Mouse (Mus musculus) embryonic facial prominence, embryonic 14.5 days (tissue): ENCODE data around the gene Ndufb8. TPM values are rescaled to one million over a fixed set of nuclear protein-coding genes. Genes with fewer than 3 reads are reported as not detected.

Source experiments
- ATAC-seq: fragments of 200-750 bp; cut with Nextera tagmentation; 2 replicates; pipeline ENCODE4 v1.8.0; 2017; ENCODE audit warnings: low read depth, moderate number of reproducible peaks, moderate TSS enrichment
- DNase-seq: peaks from one replicate; pipeline ENCODE4 v3.0.0-alpha.2; 2015; ENCODE audit warnings: low spot score
- H3K27ac ChIP-seq: fragments of 300-500 bp; sonication (generic); replicated peaks from 2 replicates; pipeline ENCODE4 v1.5.1; 2014; ENCODE audit warnings: low read depth, mild to moderate bottlenecking, low read length, moderate library complexity
- H3K27me3 ChIP-seq: fragments of 300-500 bp; sonication (generic); replicated peaks from 2 replicates; pipeline ENCODE4 v1.6.1; 2014; ENCODE audit warnings: low read length; ENCODE audit not compliant: control insufficient read depth, insufficient read depth
- H3K36me3 ChIP-seq: fragments of 300-500 bp; sonication (generic); 2 replicates; pipeline ENCODE4 v1.6.1; 2014; ENCODE audit warnings: low read length, mixed read lengths; ENCODE audit not compliant: control insufficient read depth, insufficient read depth
- H3K4me1 ChIP-seq: fragments of 300-500 bp; sonication (generic); 2 replicates; pipeline ENCODE4 v1.6.1; 2014; ENCODE audit warnings: antibody characterized with exemption, low read length; ENCODE audit not compliant: control insufficient read depth, insufficient read depth
- H3K4me2 ChIP-seq: fragments of 300-500 bp; sonication (generic); 2 replicates; pipeline ENCODE4 v1.6.1; 2014; ENCODE audit warnings: low read depth, mild to moderate bottlenecking, low read length, moderate library complexity, mixed read lengths
- H3K4me3 ChIP-seq: fragments of 300-500 bp; sonication (generic); 2 replicates; pipeline ENCODE4 v1.5.1; 2014; ENCODE audit warnings: low read depth, mild to moderate bottlenecking, low read length
- H3K9ac ChIP-seq: fragments of 300-500 bp; sonication (generic); 2 replicates; pipeline ENCODE4 v1.6.1; 2014; ENCODE audit warnings: low read depth, mild to moderate bottlenecking, low read length, moderate library complexity, mixed read lengths
- H3K9me3 ChIP-seq: fragments of 300-500 bp; sonication (generic); 2 replicates; pipeline ENCODE4 v1.6.1; 2016; ENCODE audit warnings: low read length; ENCODE audit not compliant: control insufficient read depth
- WGBS: fragments of 180-500 bp; shearing (Covaris S2); extraction: QIAGEN DNeasy Blood & Tissue Kit; methylation state at CpG from one replicate; pipeline ENCODE4 v1.1.7; 2014; 5-methylcytosine and 5-hydroxymethylcytosine counted together
- polyA plus RNA-seq: library from polyadenylated mRNA; unstranded; fragments of >200 nt; fragmentation: Nextera tagmentation; extraction: Ambion mirVana; gene quantifications from 2 replicates; pipeline ENCODE4 v1.2.1, GENCODE M21; 2014

Gene Ndufb8
- polyA plus RNA-seq, 1 experiment from 2014 or later, result 510 TPM

DNA sequence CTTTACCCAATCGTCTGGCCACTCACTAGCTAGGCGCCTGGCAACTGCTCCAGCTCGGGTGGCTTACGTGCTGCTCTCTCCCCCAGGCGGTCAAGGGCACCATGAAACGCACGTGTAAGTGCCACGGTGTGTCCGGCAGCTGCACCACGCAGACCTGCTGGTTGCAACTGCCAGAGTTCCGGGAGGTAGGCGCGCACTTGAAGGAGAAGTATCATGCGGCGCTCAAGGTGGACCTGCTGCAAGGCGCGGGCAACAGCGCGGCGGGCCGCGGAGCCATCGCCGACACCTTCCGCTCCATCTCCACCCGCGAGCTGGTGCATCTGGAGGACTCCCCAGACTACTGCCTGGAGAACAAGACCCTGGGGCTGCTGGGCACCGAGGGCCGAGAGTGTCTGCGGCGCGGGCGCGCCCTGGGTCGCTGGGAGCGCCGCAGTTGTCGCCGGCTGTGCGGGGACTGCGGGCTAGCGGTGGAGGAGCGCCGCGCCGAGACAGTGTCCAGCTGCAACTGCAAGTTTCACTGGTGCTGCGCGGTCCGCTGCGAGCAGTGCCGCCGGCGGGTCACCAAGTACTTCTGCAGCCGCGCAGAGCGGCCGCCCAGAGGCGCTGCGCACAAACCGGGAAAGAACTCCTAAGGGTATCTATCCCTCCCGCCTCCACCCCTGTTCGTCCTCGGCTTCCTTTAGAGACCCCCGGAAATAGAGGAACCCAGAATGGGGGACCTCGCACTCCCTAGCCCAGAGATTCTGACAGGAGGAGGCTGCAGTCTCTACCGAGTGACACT is 43.6 kb downstream of the Ndufb8 start:
- H3K9me3 ChIP-seq, result no peaks in the 10 kb centered on the region
- WGBS, result under 1% methylated on average over 40 of the region's 66 CpGs
- H3K36me3 ChIP-seq, result no peaks in the 10 kb centered on the region
- peak overlapping the region; percentile 54 for H3K9ac ChIP-seq
- ATAC-seq (peak; percentile 27), DNase-seq (peak; percentile 46)
- peak overlapping the region; percentile 86 for H3K4me2 ChIP-seq
- peaks cover 16% of the 10 kb centered on the region; the same call in 1 of the 2 replicates for H3K4me1 ChIP-seq
- H3K27ac ChIP-seq, result no peak overlapping the region
- peaks cover 85% of the 10 kb centered on the region for H3K27me3 ChIP-seq
- H3K4me3 ChIP-seq, result peak overlapping the region; percentile 46

DNA sequence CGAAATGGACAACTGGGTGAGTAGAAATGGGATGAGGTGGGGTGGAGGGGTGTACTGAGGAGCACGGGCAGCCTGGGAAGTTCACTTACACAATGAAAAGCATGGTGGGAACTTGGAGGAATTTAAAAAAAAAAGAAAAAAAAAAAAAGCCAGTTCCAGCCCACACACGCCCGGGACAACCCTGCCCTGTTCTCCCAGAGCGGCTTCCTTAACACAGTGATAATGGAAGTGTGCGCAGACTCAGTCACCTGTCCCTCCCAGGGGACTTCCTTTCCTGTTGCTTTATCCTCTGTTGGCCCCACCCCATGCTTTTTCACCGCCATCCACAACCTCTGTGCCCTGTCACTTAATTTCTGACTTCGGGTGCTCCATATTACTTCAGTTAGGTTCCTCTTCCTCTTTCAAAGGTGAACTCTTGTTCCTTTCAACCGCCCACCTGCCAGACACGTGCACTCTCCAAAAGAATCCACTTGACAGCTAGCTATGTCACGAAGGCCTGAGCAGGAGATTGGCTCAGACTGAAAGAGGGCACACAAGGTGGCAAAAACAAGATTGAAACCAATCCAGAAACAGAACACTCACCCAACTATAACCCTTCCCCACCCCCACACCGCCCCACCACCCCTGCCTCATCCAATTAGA is 44.6 kb downstream of the Ndufb8 start:
- no peak for ATAC-seq
- Histone ChIP-seq H3K4me3 (peak overlapping the region; percentile 46), H3K4me1 (peaks cover 16% of the 10 kb centered on the region; the same call in 1 of the 2 replicates), H3K36me3 (no peaks in the 10 kb centered on the region), H3K27ac (no peak overlapping the region), H3K4me2 (peak overlapping the region; percentile 86), H3K9ac (no peak overlapping the region), H3K9me3 (no peaks in the 10 kb centered on the region), H3K27me3 (peaks cover 78% of the 10 kb centered on the region)
- 6% methylated on average over 12 of the region's 12 CpGs for WGBS
- DNase-seq, result peak; percentile 54

DNA sequence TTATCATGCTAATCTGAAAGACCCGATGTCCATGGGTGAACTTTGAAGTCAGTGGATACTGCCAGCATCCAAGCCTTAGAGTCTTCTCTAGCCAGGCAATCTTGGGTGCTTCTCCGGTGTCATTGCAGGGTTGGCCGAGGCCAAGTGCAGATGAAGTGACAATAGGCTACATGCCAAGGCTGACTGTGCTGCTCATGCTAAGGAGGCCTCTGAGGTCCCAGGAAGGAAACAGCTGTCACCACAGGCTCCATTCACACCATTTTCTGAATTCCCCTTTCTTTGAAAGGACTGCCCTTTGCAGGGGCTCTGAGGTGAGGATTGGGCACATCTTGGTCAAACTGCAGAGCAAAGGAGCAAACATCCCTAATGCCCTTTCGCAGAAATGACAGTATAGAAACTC is 52.5 kb downstream of the Ndufb8 start:
- H3K27me3 ChIP-seq, result peaks cover 9% of the 10 kb centered on the region; the same call in 1 of the 2 replicates
- H3K4me2 ChIP-seq, result no peak overlapping the region
- ATAC-seq (no peak), DNase-seq (no peak)
- H3K27ac ChIP-seq, result no peak overlapping the region
- H3K4me1 ChIP-seq, result no peaks in the 10 kb centered on the region
- WGBS, result 78% methylated on average over 4 of the region's 4 CpGs
- no peaks in the 10 kb centered on the region for H3K36me3 ChIP-seq
- H3K4me3 ChIP-seq, result no peak overlapping the region
- H3K9ac ChIP-seq, result no peak overlapping the region
- H3K9me3 ChIP-seq, result no peaks in the 10 kb centered on the region

DNA sequence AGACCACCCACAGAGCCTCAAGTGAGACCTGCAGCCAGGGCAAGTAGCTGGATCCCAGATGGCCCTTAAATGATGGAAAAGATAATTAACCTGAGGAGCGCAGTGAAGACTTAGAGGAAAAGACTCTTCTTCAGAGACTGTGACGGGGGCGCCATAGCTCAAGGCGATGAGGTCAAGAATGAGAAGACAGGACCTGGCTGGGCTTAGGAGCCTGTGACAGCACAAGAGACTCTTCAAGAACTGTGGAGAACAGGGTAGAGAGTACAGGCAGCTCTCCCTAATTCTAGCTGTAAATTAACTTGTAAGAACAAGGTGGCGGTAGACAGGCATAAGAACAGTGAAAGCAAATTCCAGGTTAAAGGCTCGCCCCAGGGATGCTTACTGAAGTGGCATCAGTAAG is 53.3 kb downstream of the Ndufb8 start:
- no peak overlapping the region for H3K4me2 ChIP-seq
- no peak for ATAC-seq
- no peaks in the 10 kb centered on the region for H3K36me3 ChIP-seq
- 71% methylated on average over 6 of the region's 6 CpGs for WGBS
- peaks cover 5% of the 10 kb centered on the region; the same call in 1 of the 2 replicates for H3K27me3 ChIP-seq
- H3K27ac ChIP-seq, result no peak overlapping the region
- H3K4me1 ChIP-seq, result no peaks in the 10 kb centered on the region
- no peaks in the 10 kb centered on the region for H3K9me3 ChIP-seq
- H3K9ac ChIP-seq, result no peak overlapping the region
- no peak for DNase-seq
- no peak overlapping the region for H3K4me3 ChIP-seq

DNA sequence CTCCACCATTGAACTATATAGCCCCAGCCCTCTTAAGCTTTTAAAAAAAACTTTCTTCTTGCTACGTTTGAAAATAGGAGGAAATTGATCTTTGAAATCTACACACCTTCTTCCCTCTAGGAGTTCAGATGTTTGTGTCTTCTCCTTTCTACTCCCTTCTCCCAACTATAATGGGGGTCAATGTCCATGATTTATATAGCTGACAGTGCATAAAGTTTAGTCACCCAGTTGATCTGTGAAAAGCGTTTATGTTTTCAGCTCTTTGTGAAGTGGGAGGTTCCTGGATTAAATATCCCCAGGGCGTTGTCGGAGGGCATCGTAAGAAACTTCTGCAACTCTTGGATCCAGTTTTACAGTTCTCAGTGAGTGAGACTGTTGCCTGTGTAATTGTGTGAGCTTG is 55.0 kb downstream of the Ndufb8 start:
- WGBS, result 43% methylated on average over 5 of the region's 5 CpGs
- no peak overlapping the region for H3K4me2 ChIP-seq
- no peak overlapping the region for H3K27ac ChIP-seq
- no peak overlapping the region for H3K9ac ChIP-seq
- ATAC-seq (no peak), DNase-seq (no peak)
- no peak overlapping the region for H3K4me3 ChIP-seq
- no peaks in the 10 kb centered on the region for H3K9me3 ChIP-seq
- 0 out of 2 replicates have a peak, but pooled peaks cover 9% of the 10 kb centered on the region for H3K27me3 ChIP-seq
- H3K36me3 ChIP-seq, result no peaks in the 10 kb centered on the region
- H3K4me1 ChIP-seq, result no peaks in the 10 kb centered on the region

DNA sequence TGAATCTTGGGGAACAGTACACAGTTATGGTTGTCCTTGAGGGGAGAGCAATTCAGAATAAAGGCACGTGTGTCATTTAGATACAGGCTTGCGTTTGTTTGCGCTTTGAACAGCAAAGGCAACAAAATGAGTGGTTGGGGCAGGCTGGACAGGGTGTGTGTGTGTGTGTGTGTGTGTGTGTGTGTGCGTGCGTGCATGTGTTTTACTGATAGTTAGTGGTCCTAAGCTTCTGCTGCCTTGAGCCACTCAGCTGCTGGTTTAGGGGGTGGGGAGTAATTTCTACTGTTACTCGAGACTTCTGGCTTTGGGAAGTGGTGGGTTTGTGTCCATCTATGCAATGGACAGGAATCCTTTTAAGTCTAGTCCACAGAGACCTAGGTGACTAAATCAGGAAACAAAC is 56.3 kb downstream of the Ndufb8 start:
- 66% methylated on average over 6 of the region's 6 CpGs for WGBS
- H3K36me3 ChIP-seq, result no peaks in the 10 kb centered on the region
- no peak overlapping the region for H3K4me3 ChIP-seq
- no peak overlapping the region for H3K9ac ChIP-seq
- H3K4me1 ChIP-seq, result no peaks in the 10 kb centered on the region
- H3K4me2 ChIP-seq, result no peak overlapping the region
- H3K9me3 ChIP-seq, result no peaks in the 10 kb centered on the region
- DNase-seq, result no peak
- no peak overlapping the region for H3K27ac ChIP-seq
- no peak for ATAC-seq
- peaks cover 14% of the 10 kb centered on the region; the same call in 1 of the 2 replicates for H3K27me3 ChIP-seq

Other genes with a start within 250 kb of the Ndufb8 start
- 0.37 and 0.51 TPM in 2 replicates for gene Scd4, start 222.3 kb downstream of the Ndufb8 start, polyA plus RNA-seq
- 7.6 and 8.0 TPM in 2 replicates for gene Scd1, start 147.6 kb downstream of the Ndufb8 start, polyA plus RNA-seq
- 0.14 and 0.34 TPM in 2 replicates for gene Wnt8b, start 62.0 kb downstream of the Ndufb8 start, polyA plus RNA-seq
- gene Sec31b, start 9.6 kb downstream of the Ndufb8 start, polyA plus RNA-seq, result 0.33 and 0.46 TPM in 2 replicates
- not detected in 2 replicates for gene Gm20538, start 2.6 kb downstream of the Ndufb8 start, polyA plus RNA-seq
- 23.6 and 23.7 TPM in 2 replicates for gene Hif1an, start 7.4 kb upstream of the Ndufb8 start, polyA plus RNA-seq
- 0.14 and 0.22 TPM in 2 replicates for gene Pax2, start 200.6 kb upstream of the Ndufb8 start, polyA plus RNA-seq